ENCODE assay signal across 8 mouse cellular contexts in genomic region chr12:73020941-73021340, GRCm38 (mm10). TPM values are rescaled to one million over a fixed set of nuclear protein-coding genes. Genes with fewer than 3 reads are reported as not detected.
DNase-seq lines count a peak whose midpoint lies in the region; ATAC-seq and TF ChIP-seq lines count a peak whose summit lies in the region.

No protein-coding gene starts in this region.

- no peaks in the 10 kb centered on the region for H3K27me3 ChIP-seq in heart, embryonic 11.5 days (ENCODE audit: control insufficient read depth, insufficient read depth, low read length)
- H3K27me3 ChIP-seq in embryonic facial prominence, embryonic 11.5 days (ENCODE audit: control insufficient read depth, insufficient read depth, low read length): no peaks in the 10 kb centered on the region
- H3K27me3 ChIP-seq in kidney, adult 2 months (replicated peaks; ENCODE audit: control insufficient read depth, insufficient read depth, low read length): no peaks in the 10 kb centered on the region
- H3K27me3 ChIP-seq in limb, embryonic 13.5 days: peaks cover 19% of the 10 kb centered on the region; the same call in 1 of the 2 replicates

- H3K36me3 ChIP-seq in heart, embryonic 11.5 days (ENCODE audit: control insufficient read depth, insufficient read depth, low read length): no peaks in the 10 kb centered on the region
- H3K36me3 ChIP-seq in embryonic facial prominence, embryonic 11.5 days (replicated peaks; ENCODE audit: control insufficient read depth, insufficient read depth, low read depth, low read length): no peaks in the 10 kb centered on the region
- H3K36me3 ChIP-seq in kidney, adult 2 months (ENCODE audit: control insufficient read depth, insufficient read depth, low read length): no peaks in the 10 kb centered on the region
- H3K36me3 ChIP-seq in limb, embryonic 13.5 days: no peaks in the 10 kb centered on the region

- ATAC-seq in heart, embryonic 11.5 days (replicated peaks; ENCODE audit: insufficient number of reproducible peaks, low FRiP score, low TSS enrichment): no peak
- no peak for ATAC-seq in embryonic facial prominence, embryonic 11.5 days (replicated peaks; ENCODE audit: insufficient number of reproducible peaks, low FRiP score, low TSS enrichment, low read depth)
- ATAC-seq in limb, embryonic 13.5 days (ENCODE audit: low FRiP score, low read depth): peak; percentile 73

- TF ChIP-seq CTCF in kidney, adult 2 months (conservative IDR thresholded peaks at IDR 0.05; ENCODE audit: insufficient read depth, insufficient read length, low read depth, low read length): peak; percentile 17; the same call in 1 of the 2 replicates

- H3K9ac ChIP-seq in heart, embryonic 11.5 days (ENCODE audit: low read depth, low read length): no peak overlapping the region
- H3K9ac ChIP-seq in embryonic facial prominence, embryonic 11.5 days (replicated peaks; ENCODE audit: low read length): no peak overlapping the region
- H3K9ac ChIP-seq in limb, embryonic 13.5 days: no peak overlapping the region

- DNase-seq in heart, adult 11 months: peak; percentile 80
- peak; percentile 68 to 69 for DNase-seq in B cell, adult 2 months
- peak; percentile 73 for DNase-seq in adrenal gland, postnatal 25 days
- DNase-seq in embryonic facial prominence, embryonic 11.5 days (ENCODE audit: low spot score): peak; percentile 84
- peak; percentile 78 for DNase-seq in kidney, adult 2 months
- DNase-seq in right cerebral cortex, adult 2 months (ENCODE audit: low spot score in 2 of 2): peak; percentile 73 to 85

- WGBS in heart, embryonic 11.5 days (ENCODE audit: insufficient replicate concordance): 4% methylated on average over 4 of the region's 4 CpGs
- WGBS in embryonic facial prominence, embryonic 11.5 days: 8% methylated on average over 4 of the region's 4 CpGs
- WGBS in kidney, adult 2 months: 2% methylated on average over 4 of the region's 4 CpGs
- 2% methylated on average over 4 of the region's 4 CpGs for WGBS in limb, embryonic 13.5 days

- H3K27ac ChIP-seq in heart, embryonic 11.5 days (ENCODE audit: low read depth, low read length): no peak overlapping the region
- H3K27ac ChIP-seq in embryonic facial prominence, embryonic 11.5 days (replicated peaks; ENCODE audit: low read depth, low read length): no peak overlapping the region
- H3K27ac ChIP-seq in kidney, adult 2 months (ENCODE audit: insufficient read depth, low read depth, low read length): no peak overlapping the region
- no peak overlapping the region for H3K27ac ChIP-seq in limb, embryonic 13.5 days

- H3K9me3 ChIP-seq in heart, embryonic 11.5 days (replicated peaks; ENCODE audit: control insufficient read depth, low read length): no peaks in the 10 kb centered on the region
- H3K9me3 ChIP-seq in embryonic facial prominence, embryonic 11.5 days (replicated peaks; ENCODE audit: control insufficient read depth, low read length): no peaks in the 10 kb centered on the region
- no peaks in the 10 kb centered on the region for H3K9me3 ChIP-seq in limb, embryonic 13.5 days

- H3K4me2 ChIP-seq in heart, embryonic 11.5 days: no peak overlapping the region
- H3K4me2 ChIP-seq in embryonic facial prominence, embryonic 11.5 days (ENCODE audit: low read depth, low read length): no peak overlapping the region
- H3K4me2 ChIP-seq in limb, embryonic 13.5 days (replicated peaks): no peak overlapping the region

- no peak overlapping the region for H3K4me3 ChIP-seq in heart, embryonic 11.5 days (ENCODE audit: low read depth, low read length)
- no peak overlapping the region for H3K4me3 ChIP-seq in embryonic facial prominence, embryonic 11.5 days (ENCODE audit: low read depth, low read length)
- H3K4me3 ChIP-seq in kidney, adult 2 months (ENCODE audit: insufficient read depth, low read depth, low read length): no peak overlapping the region
- H3K4me3 ChIP-seq in limb, embryonic 13.5 days: no peak overlapping the region

- no peaks in the 10 kb centered on the region for H3K4me1 ChIP-seq in heart, embryonic 11.5 days (ENCODE audit: control insufficient read depth, insufficient read depth, low read length)
- H3K4me1 ChIP-seq in embryonic facial prominence, embryonic 11.5 days (ENCODE audit: control insufficient read depth, insufficient read depth, low read length): no peaks in the 10 kb centered on the region
- H3K4me1 ChIP-seq in kidney, adult 2 months (ENCODE audit: control insufficient read depth, insufficient read depth, low read length): no peaks in the 10 kb centered on the region
- H3K4me1 ChIP-seq in limb, embryonic 13.5 days: 0 out of 2 replicates have a peak, but pooled peaks cover 5% of the 10 kb centered on the region

- no peak for TF ChIP-seq POLR2A in kidney, adult 2 months (IDR thresholded peaks at IDR 0.05; ENCODE audit: low read depth, low read length)

RNA-seq across cellular contexts. Expression of gene Six1, which starts 32.7 kb away (rescaled TPM):
- polyA plus RNA-seq in heart, embryonic 11.5 days (2014; fragmentation: Nextera tagmentation; extraction: Ambion mirVana): 1.3 and 2.3 TPM in 2 replicates
- 1.6 and 4.2 TPM in 2 replicates for total RNA-seq in adrenal gland, postnatal 25 days (2021)
- polyA plus RNA-seq in embryonic facial prominence, embryonic 11.5 days (2014; fragmentation: Nextera tagmentation; extraction: Ambion mirVana): 62.4 and 64.4 TPM in 2 replicates
- polyA plus RNA-seq in kidney, adult 2 months (2012; rRNA removed): 0.35 and 0.53 TPM in 2 replicates
- 47.0 and 50.0 TPM in 2 replicates for polyA plus RNA-seq in limb, embryonic 13.5 days (2015; fragmentation: Nextera tagmentation; extraction: Ambion mirVana)

Comparison
In these comparisons a context has a peak if more than half of its experiments do, and no peak if none do; other contexts are left out.
1. RNA of gene Six1, which starts 32.7 kb away (polyA plus RNA-seq): 62.4 to 64.4 TPM in embryonic facial prominence, embryonic 11.5 days and 47.0 to 50.0 TPM in limb, embryonic 13.5 days; 1.3 to 2.3 TPM in heart, embryonic 11.5 days and 0.35 to 0.53 TPM in kidney, adult 2 months; every median in the first group is over 10 times any median in the second.
2. Peak in every context shown above with its lines, with median percentiles within 50 percentile points of each other: DNase-seq.